Comparison of ENCODE assay signal across 8 mouse cellular contexts in the genomic region with DNA sequence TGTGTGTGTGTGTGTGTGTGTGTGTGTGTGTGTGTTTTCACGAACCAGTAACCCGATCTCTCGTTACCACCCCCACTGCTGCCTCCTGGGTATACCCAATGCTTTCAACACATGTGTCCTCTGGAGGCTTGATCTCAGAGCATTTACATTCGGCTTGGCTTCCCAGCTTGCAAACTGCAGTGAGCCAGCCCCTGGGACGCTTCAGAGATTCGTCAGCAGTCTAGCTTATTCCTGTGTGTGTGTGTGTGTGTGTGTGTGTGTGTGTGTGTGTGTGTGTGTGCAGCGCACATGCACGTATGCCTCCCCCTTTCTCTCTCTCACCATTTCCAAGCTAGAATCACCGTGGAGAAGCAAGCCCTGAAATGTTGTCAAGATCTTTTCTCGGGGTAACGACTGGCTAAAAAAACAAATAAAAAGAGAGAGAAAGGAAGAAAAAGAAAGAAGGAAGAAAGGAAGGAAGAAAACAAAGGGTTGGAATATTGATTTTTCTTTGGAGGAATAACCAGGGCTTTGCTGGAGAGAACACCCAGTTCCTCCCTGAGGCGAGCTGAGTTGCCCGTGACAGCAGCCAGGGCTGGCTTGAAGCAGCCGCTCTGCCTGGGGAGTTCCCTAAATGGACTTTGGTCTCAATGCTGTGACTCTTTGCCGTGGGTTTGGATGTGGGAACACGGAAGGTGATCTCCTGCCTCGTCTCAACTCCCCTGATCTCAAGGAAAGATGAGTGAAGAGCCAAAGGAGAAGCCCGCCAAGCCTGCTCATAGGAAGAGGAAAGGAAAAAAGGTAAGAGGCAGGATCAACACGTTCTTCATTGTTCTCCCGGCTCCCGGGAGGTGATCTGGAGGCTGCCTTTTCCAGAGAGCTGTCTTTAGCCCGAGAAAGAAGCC.
DNase-seq lines count a peak whose midpoint lies in the region; ATAC-seq and TF ChIP-seq lines count a peak whose summit lies in the region.

No protein-coding gene starts in this region.

- H3K36me3 ChIP-seq in erythroblast, embryonic 14.5 days (ENCODE audit: control insufficient read depth): no peaks in the 10 kb centered on the region
- H3K36me3 ChIP-seq in embryonic facial prominence, embryonic 14.5 days (ENCODE audit: control insufficient read depth, insufficient read depth, low read length): no peaks in the 10 kb centered on the region
- H3K36me3 ChIP-seq in heart, embryonic 10.5 days: no peaks in the 10 kb centered on the region
- H3K36me3 ChIP-seq in kidney, embryonic 15.5 days: no peaks in the 10 kb centered on the region
- no peaks in the 10 kb centered on the region for H3K36me3 ChIP-seq in limb, embryonic 14.5 days (ENCODE audit: control insufficient read depth, insufficient read depth, low read length)
- H3K36me3 ChIP-seq in neural tube, embryonic 14.5 days (ENCODE audit: control insufficient read depth, insufficient read depth, low read length): no peaks in the 10 kb centered on the region

- H3K9me3 ChIP-seq in erythroblast, embryonic 14.5 days (ENCODE audit: control insufficient read depth, low read length): peaks cover 5% of the 10 kb centered on the region
- H3K9me3 ChIP-seq in embryonic facial prominence, embryonic 14.5 days (ENCODE audit: control insufficient read depth, low read length): no peaks in the 10 kb centered on the region
- H3K9me3 ChIP-seq in heart, embryonic 10.5 days: no peaks in the 10 kb centered on the region
- no peaks in the 10 kb centered on the region for H3K9me3 ChIP-seq in kidney, embryonic 15.5 days (replicated peaks)
- H3K9me3 ChIP-seq in limb, embryonic 14.5 days (ENCODE audit: control insufficient read depth, low read length): no peaks in the 10 kb centered on the region
- no peaks in the 10 kb centered on the region for H3K9me3 ChIP-seq in neural tube, embryonic 14.5 days (ENCODE audit: control insufficient read depth, low read length)

- peak; percentile 94 for DNase-seq in embryonic facial prominence, embryonic 14.5 days (ENCODE audit: low spot score)
- DNase-seq in heart, embryonic 10.5 days (ENCODE audit: low spot score): peak; percentile 86
- DNase-seq in limb, embryonic 14.5 days (ENCODE audit: low spot score): peak; percentile 74

- H3K4me2 ChIP-seq in embryonic facial prominence, embryonic 14.5 days (ENCODE audit: low read depth, low read length): peak overlapping the region; percentile 59
- peak overlapping the region; percentile 72 for H3K4me2 ChIP-seq in kidney, embryonic 15.5 days
- peak overlapping the region; percentile 80 for H3K4me2 ChIP-seq in limb, embryonic 14.5 days (replicated peaks; ENCODE audit: low read depth, low read length, severe bottlenecking)
- H3K4me2 ChIP-seq in neural tube, embryonic 14.5 days (ENCODE audit: low read depth, low read length): peak overlapping the region; percentile 75

- no peaks in the 10 kb centered on the region for H3K4me1 ChIP-seq in erythroblast, embryonic 14.5 days (ENCODE audit: control insufficient read depth)
- peaks cover 20% of the 10 kb centered on the region for H3K4me1 ChIP-seq in embryonic facial prominence, embryonic 14.5 days (ENCODE audit: control insufficient read depth, insufficient read depth, low read length)
- H3K4me1 ChIP-seq in heart, embryonic 10.5 days: peaks cover 30% of the 10 kb centered on the region
- H3K4me1 ChIP-seq in kidney, embryonic 15.5 days: peaks cover 39% of the 10 kb centered on the region
- H3K4me1 ChIP-seq in limb, embryonic 14.5 days (ENCODE audit: control insufficient read depth, insufficient read depth, low read length): peaks cover 5% of the 10 kb centered on the region; the same call in 1 of the 2 replicates
- peaks cover 17% of the 10 kb centered on the region for H3K4me1 ChIP-seq in neural tube, embryonic 14.5 days (ENCODE audit: control insufficient read depth, insufficient read depth, low read length)

- no peaks in the 10 kb centered on the region for H3K27me3 ChIP-seq in erythroblast, embryonic 14.5 days (ENCODE audit: control insufficient read depth)
- no peaks in the 10 kb centered on the region for H3K27me3 ChIP-seq in embryonic facial prominence, embryonic 14.5 days (replicated peaks; ENCODE audit: control insufficient read depth, insufficient read depth, low read length)
- no peaks in the 10 kb centered on the region for H3K27me3 ChIP-seq in heart, embryonic 10.5 days (ENCODE audit: insufficient read depth, poor library complexity, severe bottlenecking)
- no peaks in the 10 kb centered on the region for H3K27me3 ChIP-seq in kidney, embryonic 15.5 days
- no peaks in the 10 kb centered on the region for H3K27me3 ChIP-seq in limb, embryonic 14.5 days (ENCODE audit: control insufficient read depth, insufficient read depth, low read length)
- no peaks in the 10 kb centered on the region for H3K27me3 ChIP-seq in neural tube, embryonic 14.5 days (ENCODE audit: control insufficient read depth, insufficient read depth, low read length)

- 2% methylated on average over 22 of the region's 22 CpGs for WGBS in embryonic facial prominence, embryonic 14.5 days
- 1% methylated on average over 22 of the region's 22 CpGs for WGBS in heart, embryonic 10.5 days
- WGBS in kidney, embryonic 15.5 days: 2% methylated on average over 22 of the region's 22 CpGs
- WGBS in limb, embryonic 14.5 days: 2% methylated on average over 22 of the region's 22 CpGs
- 2% methylated on average over 22 of the region's 22 CpGs for WGBS in neural tube, embryonic 14.5 days

- 0 out of 2 replicates have a peak, but pooled peaks have one; percentile 12 for TF ChIP-seq POLR2A in limb, embryonic 14.5 days (IDR thresholded peaks at IDR 0.05; ENCODE audit: borderline replicate concordance, extremely low read depth, insufficient read depth, insufficient read length)

- peak overlapping the region; percentile 78 for H3K27ac ChIP-seq in embryonic facial prominence, embryonic 14.5 days (replicated peaks; ENCODE audit: low read depth, low read length)
- peak overlapping the region; percentile 93 for H3K27ac ChIP-seq in heart, embryonic 10.5 days
- H3K27ac ChIP-seq in kidney, embryonic 15.5 days: peak overlapping the region; percentile 84
- peak overlapping the region; percentile 75 for H3K27ac ChIP-seq in limb, embryonic 14.5 days (replicated peaks; ENCODE audit: low read depth, low read length)
- H3K27ac ChIP-seq in neural tube, embryonic 14.5 days (ENCODE audit: low read depth, low read length): peak overlapping the region; percentile 95

- ATAC-seq in erythroblast, adult 5-6 weeks (replicated peaks; ENCODE audit: low FRiP score, poor library complexity, severe bottlenecking): no peak
- ATAC-seq in embryonic facial prominence, embryonic 14.5 days (ENCODE audit: low read depth): peak; percentile 91
- peak; percentile 76 for ATAC-seq in kidney, embryonic 15.5 days (replicated peaks; ENCODE audit: low FRiP score)
- ATAC-seq in limb, embryonic 14.5 days (ENCODE audit: low FRiP score, low read depth): peak; percentile 77
- ATAC-seq in neural tube, embryonic 14.5 days (ENCODE audit: low read depth): peak; percentile 79
- no peak for ATAC-seq in inflammation-experienced regulatory T-cells, adult 6 months

- peak overlapping the region; percentile 75 for H3K9ac ChIP-seq in embryonic facial prominence, embryonic 14.5 days (ENCODE audit: low read depth, low read length)
- peak overlapping the region; percentile 65 for H3K9ac ChIP-seq in kidney, embryonic 15.5 days
- peak overlapping the region; percentile 63 for H3K9ac ChIP-seq in limb, embryonic 14.5 days (ENCODE audit: low read depth, low read length, severe bottlenecking)
- H3K9ac ChIP-seq in neural tube, embryonic 14.5 days (replicated peaks; ENCODE audit: low read depth, low read length): peak overlapping the region; percentile 96

- peak overlapping the region; percentile 6 for H3K4me3 ChIP-seq in erythroblast, embryonic 14.5 days (replicated peaks)
- peak overlapping the region; percentile 47 for H3K4me3 ChIP-seq in embryonic facial prominence, embryonic 14.5 days (ENCODE audit: low read depth, low read length)
- peak overlapping the region; percentile 70 for H3K4me3 ChIP-seq in heart, embryonic 10.5 days
- H3K4me3 ChIP-seq in kidney, embryonic 15.5 days (replicated peaks): peak overlapping the region; percentile 55
- peak overlapping the region; percentile 49 for H3K4me3 ChIP-seq in limb, embryonic 14.5 days (replicated peaks; ENCODE audit: low read length)
- H3K4me3 ChIP-seq in neural tube, embryonic 14.5 days (ENCODE audit: low read depth, low read length): peak overlapping the region; percentile 71

Comparison
In these comparisons a context has a peak if more than half of its experiments do, and no peak if none do; other contexts are left out.
1. H3K4me3 ChIP-seq: peak in every context shown above with its lines; median percentile 71 in neural tube, embryonic 14.5 days; 70 in heart, embryonic 10.5 days; 55 in kidney, embryonic 15.5 days; 49 in limb, embryonic 14.5 days; 47 in embryonic facial prominence, embryonic 14.5 days; 6 in erythroblast, embryonic 14.5 days.
2. ATAC-seq: peak in embryonic facial prominence, embryonic 14.5 days (single experiment), kidney, embryonic 15.5 days (single experiment), limb, embryonic 14.5 days (single experiment) and neural tube, embryonic 14.5 days (single experiment); none in erythroblast, adult 5-6 weeks (single experiment) and inflammation-experienced regulatory T-cells, adult 6 months (single experiment).
3. Peak in every context shown above with its lines, with median percentiles within 50 percentile points of each other: DNase-seq, H3K27ac ChIP-seq, H3K4me2 ChIP-seq and H3K9ac ChIP-seq.